Mouse (Mus musculus): ENCODE measurements around the gene Tbxas1. TPM values are rescaled to one million over a fixed set of nuclear protein-coding genes. Genes with fewer than 3 reads are reported as not detected.

The Tbxas1 gene
- polyA plus RNA-seq (2015; fragmentation: Nextera tagmentation; extraction: Ambion mirVana), result 2.3 TPM in 2 replicates

- peak within 1 kb of the TSS; percentile 61 for H3K4me2 ChIP-seq
- H3K27me3 ChIP-seq (replicated peaks), result 0 out of 2 replicates have a peak, but pooled peaks cover 4% of the 10 kb centered on the region
- H3K36me3 ChIP-seq (replicated peaks), result no peaks in the 10 kb centered on the region
- no peaks in the 10 kb centered on the region for H3K9me3 ChIP-seq
- peak within 1 kb of the TSS; percentile 90 for H3K4me3 ChIP-seq
- peak within 1 kb of the TSS; percentile 97 for H3K27ac ChIP-seq
- peak; percentile 82 for ATAC-seq (replicated peaks)
- peaks cover 39% of the 10 kb centered on the region for H3K4me1 ChIP-seq
- peak within 1 kb of the TSS; percentile 99 for H3K9ac ChIP-seq
- 1% methylated on average over 61 of the region's 77 CpGs for WGBS
These were observed at the start of gene Tbxas1 for GRCm38 (mm10) chr6:38875258-38876070. Gene Tbxas1, plus strand, starts transcription at chr6:38875404.

- ATAC-seq (replicated peaks), result no peak
- Histone ChIP-seq H3K4me2 (no peak overlapping the region), H3K4me1 (no peaks in the 10 kb centered on the region), H3K9me3 (no peaks in the 10 kb centered on the region), H3K36me3 (replicated peaks) (no peaks in the 10 kb centered on the region), H3K9ac (no peak overlapping the region), H3K4me3 (no peak overlapping the region), H3K27me3 (replicated peaks) (no peaks in the 10 kb centered on the region), H3K27ac (no peak overlapping the region)
These were observed 49.3 kb upstream of the Tbxas1 start for GRCm38 (mm10) chr6:38825886-38826285.

GRCm38 (mm10) chr6:38826857-38827256, 48.3 kb upstream of the Tbxas1 start:
- Histone ChIP-seq H3K4me2 (no peak overlapping the region), H3K4me3 (no peak overlapping the region), H3K36me3 (replicated peaks) (no peaks in the 10 kb centered on the region), H3K4me1 (no peaks in the 10 kb centered on the region), H3K27ac (no peak overlapping the region), H3K27me3 (replicated peaks) (no peaks in the 10 kb centered on the region), H3K9me3 (no peaks in the 10 kb centered on the region), H3K9ac (no peak overlapping the region)
- 91% methylated on average over 3 of the region's 3 CpGs for WGBS
- no peak for ATAC-seq (replicated peaks)

GRCm38 (mm10) chr6:38827435-38827834, 47.8 kb upstream of the Tbxas1 start:
- ATAC-seq (replicated peaks), result no peak
- H3K9ac ChIP-seq, result no peak overlapping the region
- H3K4me1 ChIP-seq, result no peaks in the 10 kb centered on the region
- no peaks in the 10 kb centered on the region for H3K36me3 ChIP-seq (replicated peaks)
- no peak overlapping the region for H3K4me3 ChIP-seq
- H3K27ac ChIP-seq, result no peak overlapping the region
- no peaks in the 10 kb centered on the region for H3K27me3 ChIP-seq (replicated peaks)
- H3K4me2 ChIP-seq, result no peak overlapping the region
- no peaks in the 10 kb centered on the region for H3K9me3 ChIP-seq
- WGBS, result 83% methylated on average over 5 of the region's 5 CpGs

- Histone ChIP-seq H3K9me3 (no peaks in the 10 kb centered on the region), H3K4me3 (no peak overlapping the region), H3K36me3 (replicated peaks) (no peaks in the 10 kb centered on the region), H3K9ac (no peak overlapping the region), H3K4me1 (no peaks in the 10 kb centered on the region), H3K4me2 (no peak overlapping the region), H3K27ac (no peak overlapping the region), H3K27me3 (replicated peaks) (no peaks in the 10 kb centered on the region)
- no peak for ATAC-seq (replicated peaks)
- WGBS, result 89% methylated on average over 2 of the region's 2 CpGs
These were observed 47.0 kb upstream of the Tbxas1 start for GRCm38 (mm10) chr6:38828211-38828610.

GRCm38 (mm10) chr6:38829452-38829851, 45.8 kb upstream of the Tbxas1 start:
- Histone ChIP-seq H3K27me3 (replicated peaks) (no peaks in the 10 kb centered on the region), H3K4me3 (no peak overlapping the region), H3K4me1 (0 out of 2 replicates have a peak, but pooled peaks cover 4% of the 10 kb centered on the region), H3K4me2 (no peak overlapping the region), H3K27ac (no peak overlapping the region), H3K36me3 (replicated peaks) (no peaks in the 10 kb centered on the region), H3K9me3 (no peaks in the 10 kb centered on the region), H3K9ac (no peak overlapping the region)
- WGBS, result 82% methylated on average over 3 of the region's 3 CpGs
- ATAC-seq (replicated peaks), result no peak

- WGBS, result 97% methylated on average over 3 of the region's 3 CpGs
- ATAC-seq (replicated peaks), result no peak
- H3K4me3 ChIP-seq, result no peak overlapping the region
- no peaks in the 10 kb centered on the region for H3K36me3 ChIP-seq (replicated peaks)
- no peaks in the 10 kb centered on the region for H3K27me3 ChIP-seq (replicated peaks)
- H3K4me1 ChIP-seq, result peaks cover 8% of the 10 kb centered on the region; the same call in 1 of the 2 replicates
- no peak overlapping the region for H3K4me2 ChIP-seq
- no peak overlapping the region for H3K27ac ChIP-seq
- H3K9ac ChIP-seq, result no peak overlapping the region
- no peaks in the 10 kb centered on the region for H3K9me3 ChIP-seq
These were observed 41.5 kb upstream of the Tbxas1 start for GRCm38 (mm10) chr6:38833721-38834120.

- Histone ChIP-seq H3K36me3 (replicated peaks) (no peaks in the 10 kb centered on the region), H3K4me3 (no peak overlapping the region), H3K27me3 (replicated peaks) (no peaks in the 10 kb centered on the region), H3K9me3 (no peaks in the 10 kb centered on the region), H3K27ac (no peak overlapping the region), H3K4me2 (no peak overlapping the region), H3K9ac (no peak overlapping the region), H3K4me1 (peaks cover 14% of the 10 kb centered on the region; the same call in 1 of the 2 replicates)
- 82% methylated on average over 2 of the region's 2 CpGs for WGBS
- ATAC-seq (replicated peaks), result no peak
These were observed 40.5 kb upstream of the Tbxas1 start for GRCm38 (mm10) chr6:38834727-38835126.

- Histone ChIP-seq H3K27ac (no peak overlapping the region), H3K27me3 (replicated peaks) (no peaks in the 10 kb centered on the region), H3K9ac (no peak overlapping the region), H3K4me1 (peaks cover 19% of the 10 kb centered on the region), H3K36me3 (replicated peaks) (no peaks in the 10 kb centered on the region), H3K4me3 (no peak overlapping the region), H3K4me2 (no peak overlapping the region), H3K9me3 (no peaks in the 10 kb centered on the region)
- no peak for ATAC-seq (replicated peaks)
- WGBS, result 92% methylated on average over 1 of the region's 1 CpGs
These were observed 40.0 kb upstream of the Tbxas1 start for GRCm38 (mm10) chr6:38835217-38835616.

- H3K27ac ChIP-seq, result no peak overlapping the region
- no peak for ATAC-seq (replicated peaks)
- 68% methylated on average over 4 of the region's 4 CpGs for WGBS
These were observed 37.1 kb upstream of the Tbxas1 start for GRCm38 (mm10) chr6:38838061-38838460.

GRCm38 (mm10) chr6:38839891-38840290, 35.3 kb upstream of the Tbxas1 start:
- ATAC-seq (replicated peaks), result no peak
- Histone ChIP-seq H3K36me3 (replicated peaks) (no peaks in the 10 kb centered on the region), H3K9ac (no peak overlapping the region), H3K4me2 (no peak overlapping the region), H3K4me3 (no peak overlapping the region), H3K27ac (no peak overlapping the region), H3K4me1 (peaks cover 29% of the 10 kb centered on the region), H3K9me3 (no peaks in the 10 kb centered on the region), H3K27me3 (replicated peaks) (no peaks in the 10 kb centered on the region)
- WGBS, result 40% methylated on average over 4 of the region's 4 CpGs

More at GRCm38 (mm10) chr6:38838061-38838460, 37.1 kb upstream of the Tbxas1 start:
- no peak overlapping the region for H3K4me2 ChIP-seq
- H3K36me3 ChIP-seq (replicated peaks), result no peaks in the 10 kb centered on the region
- H3K4me3 ChIP-seq, result no peak overlapping the region
- H3K27me3 ChIP-seq (replicated peaks), result no peaks in the 10 kb centered on the region
- peaks cover 33% of the 10 kb centered on the region for H3K4me1 ChIP-seq
- H3K9ac ChIP-seq, result no peak overlapping the region
- no peaks in the 10 kb centered on the region for H3K9me3 ChIP-seq

- H3K4me2 ChIP-seq, result no peak overlapping the region
- H3K4me1 ChIP-seq, result peaks cover 29% of the 10 kb centered on the region
- no peak overlapping the region for H3K9ac ChIP-seq
- no peaks in the 10 kb centered on the region for H3K27me3 ChIP-seq (replicated peaks)
- no peak overlapping the region for H3K27ac ChIP-seq
- WGBS, result 67% methylated on average over 2 of the region's 2 CpGs
- H3K36me3 ChIP-seq (replicated peaks), result no peaks in the 10 kb centered on the region
- no peak for ATAC-seq (replicated peaks)
- no peak overlapping the region for H3K4me3 ChIP-seq
- H3K9me3 ChIP-seq, result no peaks in the 10 kb centered on the region
These were observed 34.8 kb upstream of the Tbxas1 start for GRCm38 (mm10) chr6:38840380-38840779.

- Histone ChIP-seq H3K9me3 (no peaks in the 10 kb centered on the region), H3K4me2 (no peak overlapping the region), H3K27me3 (replicated peaks) (no peaks in the 10 kb centered on the region), H3K36me3 (replicated peaks) (no peaks in the 10 kb centered on the region), H3K27ac (0 out of 2 replicates have a peak overlapping the region, but pooled peaks have one; percentile 26), H3K4me1 (peaks cover 31% of the 10 kb centered on the region), H3K4me3 (no peak overlapping the region), H3K9ac (no peak overlapping the region)
- ATAC-seq (replicated peaks), result no peak
- 87% methylated on average over 1 of the region's 1 CpGs for WGBS
These were observed 34.4 kb upstream of the Tbxas1 start for GRCm38 (mm10) chr6:38840780-38841179.
